Mouse (Mus musculus) adrenal gland, postnatal 0 days (tissue): ENCODE data around the gene Ptpn13. TPM values are rescaled to one million over a fixed set of nuclear protein-coding genes. Genes with fewer than 3 reads are reported as not detected.

Experiments used
- polyA plus RNA-seq: library from polyadenylated mRNA; unstranded; fragments of >200 nt; fragmentation: Nextera tagmentation; extraction: Ambion mirVana; gene quantifications from 2 replicates; pipeline ENCODE4 v1.2.1, GENCODE M21; 2015

Ptpn13 gene
- 5.7 and 6.9 TPM in 2 replicates for polyA plus RNA-seq

DNA sequence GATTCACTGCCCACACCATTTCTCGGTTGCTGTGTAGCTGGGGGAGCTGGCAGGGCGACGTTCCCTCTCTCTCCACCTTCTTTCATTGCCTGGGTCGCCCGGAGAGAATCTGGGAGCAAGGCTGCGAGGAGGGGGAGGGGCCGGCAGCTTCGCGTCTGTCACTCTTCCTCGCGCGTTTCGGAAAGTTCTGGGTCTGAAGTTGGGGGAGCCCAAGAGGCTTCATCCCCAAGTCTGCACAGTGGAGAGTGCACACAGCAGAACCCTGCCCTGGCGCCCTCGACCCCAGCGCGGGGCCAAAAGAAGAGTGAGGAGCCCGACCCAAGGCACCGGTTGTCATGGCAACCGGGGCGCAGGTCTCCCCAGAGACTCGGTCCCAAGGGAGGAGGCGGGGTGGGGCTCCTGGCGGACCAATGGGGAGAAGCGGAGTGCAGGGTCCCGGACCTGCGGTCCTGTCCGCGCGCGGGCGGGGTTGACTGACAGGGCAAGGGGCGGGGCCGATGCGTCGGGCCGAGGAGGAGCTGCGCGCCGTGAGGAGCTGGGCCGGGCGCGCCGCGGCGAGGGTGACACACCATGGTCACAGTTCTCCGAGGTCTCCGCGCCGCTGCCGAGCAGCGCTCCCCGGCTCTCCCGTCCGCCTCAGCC, at the start of gene Ptpn13:
Ptpn13 (plus strand) TSS at position 515 of the 642 bp plus-strand sequence.

DNA sequence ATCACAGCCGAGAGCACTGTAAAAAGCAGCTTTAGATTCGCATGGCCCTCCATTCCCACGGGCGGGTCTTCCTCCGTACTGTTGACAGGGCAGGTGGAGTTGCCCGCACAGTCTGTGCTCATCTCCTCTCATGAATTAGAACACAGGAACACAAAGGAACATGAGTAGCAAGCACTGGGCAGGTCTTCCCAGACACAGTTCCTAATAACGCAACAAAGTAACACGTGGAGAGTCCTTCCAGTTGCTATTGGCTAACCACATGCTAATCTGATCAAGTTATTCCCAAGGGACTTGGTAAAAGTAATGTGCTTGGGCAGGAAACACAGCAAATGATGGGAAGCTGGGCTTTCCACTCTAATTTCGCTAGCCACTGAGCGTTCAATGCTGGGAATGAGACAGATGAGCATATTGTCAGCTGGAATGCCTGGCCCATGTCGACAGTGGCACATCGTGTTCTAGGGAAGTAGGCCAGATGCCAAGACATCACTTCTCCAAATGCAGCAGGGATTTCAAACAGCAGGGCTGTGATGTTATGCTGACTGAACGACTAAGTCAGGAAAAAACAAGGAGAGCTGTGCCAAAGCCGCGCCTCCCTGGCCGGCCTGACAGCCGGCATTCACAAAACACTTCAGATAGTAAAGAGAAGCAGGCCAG, 204.2 kb downstream of the Ptpn13 start, which contains the start of gene Slc10a6:
Slc10a6 (minus strand) TSS at position 293 of the 654 bp plus-strand sequence.

Other genes with a start within 250 kb of the Ptpn13 start
- 13.3 and 18.5 TPM in 2 replicates for gene Mapk10, start 213.9 kb upstream of the Ptpn13 start, polyA plus RNA-seq
- gene Slc10a6, start 204.2 kb downstream of the Ptpn13 start, polyA plus RNA-seq: 1.5 and 1.6 TPM in 2 replicates
- 0.50 and 0.52 TPM in 2 replicates for gene 1700016H13Rik, start 230.8 kb downstream of the Ptpn13 start, polyA plus RNA-seq